Mouse (Mus musculus): ENCODE results near the gene Rsad1. TPM values are rescaled to one million over a fixed set of nuclear protein-coding genes. Genes with fewer than 3 reads are reported as not detected.

Rsad1 gene
- 1 to 10 TPM; 4.0 to 5.1 (median 4.4) TPM for total RNA-seq (2022)

- peak; percentile 93 to 94 for DNase-seq (ENCODE audit: low spot score in 2 of 2)
Observed at GRCm38 (mm10) chr11:94548888-94549690, at the start of gene Rsad1. Gene Rsad1, minus strand, starts transcription at chr11:94549255.

DNA sequence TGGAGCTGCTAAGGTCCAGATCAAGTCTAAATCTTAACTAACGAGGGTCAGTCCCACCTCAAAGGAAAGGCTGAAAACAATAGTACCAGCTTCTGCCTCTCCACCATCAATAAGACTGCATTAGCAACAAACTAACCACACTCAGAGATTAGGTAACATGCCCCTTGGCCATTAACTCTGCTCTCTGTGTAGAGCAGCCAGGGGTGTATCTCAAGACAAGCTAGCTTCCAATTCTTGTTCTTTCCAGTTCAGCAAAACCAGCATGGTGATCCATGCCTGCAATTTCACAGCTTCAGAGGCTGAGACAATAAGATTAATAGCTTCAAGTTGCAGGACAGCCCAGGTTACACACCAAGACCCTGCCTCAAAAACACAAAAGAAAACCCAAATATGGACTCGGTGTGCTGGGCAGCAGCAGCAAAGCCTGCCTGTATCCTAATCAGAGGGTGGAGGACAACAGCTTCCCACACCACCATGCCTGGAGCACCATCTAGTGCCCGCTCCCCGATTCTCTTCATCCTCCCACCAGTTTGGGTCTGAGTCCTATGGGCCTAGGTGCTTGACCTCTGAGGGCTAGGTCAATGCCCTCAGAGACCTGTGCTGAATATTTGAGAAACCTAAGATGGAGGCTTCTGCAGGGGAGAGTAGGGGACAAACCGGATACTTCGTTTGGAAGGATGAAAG, 49.5 kb upstream of the Rsad1 start:
- no peak for DNase-seq (ENCODE audit: low spot score in 2 of 2)

DNA sequence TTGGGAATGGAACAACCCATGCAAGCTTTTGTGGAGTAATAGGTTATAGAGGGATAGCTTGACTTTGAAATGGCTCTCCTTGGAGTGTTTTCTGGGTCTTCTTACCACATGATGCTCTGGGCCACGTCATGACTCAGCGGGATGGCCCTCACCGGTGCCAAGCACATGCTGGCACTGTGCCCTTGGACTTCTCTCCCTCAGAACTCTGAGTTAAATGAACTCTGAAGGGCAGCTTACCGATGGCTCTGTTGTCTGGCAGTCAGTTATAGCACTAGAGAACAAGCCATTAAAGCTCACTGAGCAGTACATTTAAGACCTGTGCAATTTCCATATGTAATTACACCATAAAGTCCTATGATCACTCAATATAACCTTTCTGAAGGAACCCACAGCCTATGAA, 48.3 kb upstream of the Rsad1 start:
- DNase-seq (ENCODE audit: low spot score in 2 of 2): peak in 1 of 2 experiments; percentile 12

- DNase-seq (ENCODE audit: low spot score in 2 of 2): no peak
Observed at GRCm38 (mm10) chr11:94596311-94596852, 47.3 kb upstream of the Rsad1 start.

DNA sequence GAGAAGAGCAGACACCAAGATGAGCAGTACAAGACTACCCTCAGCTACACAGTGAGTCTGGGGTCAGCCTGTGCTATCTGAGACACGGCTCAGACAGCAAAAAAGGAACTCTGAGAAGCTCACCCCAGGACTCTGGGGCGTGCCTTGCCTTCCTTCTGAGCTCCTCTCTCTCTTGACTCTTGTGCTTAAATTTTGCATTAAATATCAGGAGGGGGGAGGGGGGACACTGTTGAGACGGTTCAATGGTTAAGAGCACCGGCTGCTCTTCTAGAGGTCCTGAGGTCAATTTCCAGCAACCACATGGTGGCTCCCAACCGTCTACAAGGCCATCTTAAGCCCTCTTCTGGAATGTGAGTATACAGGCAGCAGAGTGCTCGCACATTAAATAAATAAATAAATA, 38.5 kb upstream of the Rsad1 start:
- no peak for DNase-seq (ENCODE audit: low spot score in 2 of 2)

DNA sequence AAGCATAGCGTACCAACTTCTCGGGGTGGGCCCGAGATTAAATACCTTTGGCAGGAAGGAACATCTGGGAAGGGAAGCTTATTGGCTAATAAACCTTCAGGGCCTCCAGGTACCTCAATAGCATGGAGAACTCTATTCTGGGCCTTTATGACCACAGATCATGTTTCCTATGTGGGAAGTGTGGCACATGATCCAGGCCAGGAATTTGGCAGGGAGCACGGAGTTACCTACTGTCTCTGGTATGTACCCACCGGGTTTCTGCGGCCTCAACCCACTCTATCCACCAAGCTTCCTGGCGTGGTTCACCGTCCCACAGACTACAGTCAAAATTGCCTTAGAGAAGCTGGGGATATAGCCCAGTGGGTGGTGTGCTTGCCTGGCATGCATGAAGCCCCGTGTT, 36.0 kb upstream of the Rsad1 start:
- DNase-seq (ENCODE audit: low spot score in 2 of 2): no peak

- DNase-seq (ENCODE audit: low spot score in 2 of 2): no peak
Observed at GRCm38 (mm10) chr11:94580111-94580740, 31.2 kb upstream of the Rsad1 start.

- no peak for DNase-seq (ENCODE audit: low spot score in 2 of 2)
Observed at GRCm38 (mm10) chr11:94576361-94576760, 27.3 kb upstream of the Rsad1 start.

- no peak for DNase-seq (ENCODE audit: low spot score in 2 of 2)
Observed at GRCm38 (mm10) chr11:94575036-94575435, 26.0 kb upstream of the Rsad1 start.

GRCm38 (mm10) chr11:94574560-94574959, 25.5 kb upstream of the Rsad1 start:
- no peak for DNase-seq (ENCODE audit: low spot score in 2 of 2)

GRCm38 (mm10) chr11:94571850-94572249, 22.8 kb upstream of the Rsad1 start:
- no peak for DNase-seq (ENCODE audit: low spot score in 2 of 2)

DNA sequence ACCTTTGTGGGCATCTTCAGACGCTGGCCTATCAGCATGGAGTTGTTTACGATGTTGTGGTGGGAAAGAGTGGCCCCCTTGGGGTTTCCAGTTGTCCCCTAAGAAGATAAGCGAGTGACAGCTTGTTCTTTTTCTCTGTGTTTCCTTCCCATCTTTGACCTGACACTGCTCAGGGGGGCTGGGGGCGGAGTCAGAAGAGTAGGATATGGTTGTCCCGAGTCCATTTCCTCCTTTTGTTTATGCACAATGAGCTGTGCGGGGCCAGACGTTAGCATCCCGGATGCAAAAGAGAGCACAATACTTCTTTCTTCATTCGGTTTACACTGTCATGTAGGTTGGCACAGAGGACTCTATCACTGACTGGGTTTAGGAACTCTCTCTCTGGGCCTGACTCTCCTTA, 21.6 kb upstream of the Rsad1 start:
- DNase-seq (ENCODE audit: low spot score in 2 of 2): no peak

- DNase-seq (ENCODE audit: low spot score in 2 of 2): no peak
Observed at GRCm38 (mm10) chr11:94567326-94567725, 18.3 kb upstream of the Rsad1 start.

- no peak for DNase-seq (ENCODE audit: low spot score in 2 of 2)
Observed at GRCm38 (mm10) chr11:94566534-94566933, 17.5 kb upstream of the Rsad1 start.

DNA sequence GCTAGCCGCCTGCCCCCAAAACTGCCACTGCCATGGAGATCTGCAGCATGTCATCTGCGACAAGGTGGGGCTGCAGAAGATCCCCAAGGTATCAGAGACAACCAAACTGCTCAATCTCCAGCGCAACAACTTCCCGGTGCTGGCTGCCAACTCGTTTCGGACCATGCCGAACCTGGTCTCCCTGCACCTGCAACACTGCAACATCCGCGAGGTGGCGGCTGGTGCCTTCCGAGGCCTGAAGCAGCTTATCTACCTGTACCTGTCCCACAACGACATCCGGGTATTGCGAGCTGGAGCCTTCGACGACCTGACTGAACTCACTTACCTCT, 16.1 kb upstream of the Rsad1 start:
- no peak for DNase-seq (ENCODE audit: low spot score in 2 of 2)

DNA sequence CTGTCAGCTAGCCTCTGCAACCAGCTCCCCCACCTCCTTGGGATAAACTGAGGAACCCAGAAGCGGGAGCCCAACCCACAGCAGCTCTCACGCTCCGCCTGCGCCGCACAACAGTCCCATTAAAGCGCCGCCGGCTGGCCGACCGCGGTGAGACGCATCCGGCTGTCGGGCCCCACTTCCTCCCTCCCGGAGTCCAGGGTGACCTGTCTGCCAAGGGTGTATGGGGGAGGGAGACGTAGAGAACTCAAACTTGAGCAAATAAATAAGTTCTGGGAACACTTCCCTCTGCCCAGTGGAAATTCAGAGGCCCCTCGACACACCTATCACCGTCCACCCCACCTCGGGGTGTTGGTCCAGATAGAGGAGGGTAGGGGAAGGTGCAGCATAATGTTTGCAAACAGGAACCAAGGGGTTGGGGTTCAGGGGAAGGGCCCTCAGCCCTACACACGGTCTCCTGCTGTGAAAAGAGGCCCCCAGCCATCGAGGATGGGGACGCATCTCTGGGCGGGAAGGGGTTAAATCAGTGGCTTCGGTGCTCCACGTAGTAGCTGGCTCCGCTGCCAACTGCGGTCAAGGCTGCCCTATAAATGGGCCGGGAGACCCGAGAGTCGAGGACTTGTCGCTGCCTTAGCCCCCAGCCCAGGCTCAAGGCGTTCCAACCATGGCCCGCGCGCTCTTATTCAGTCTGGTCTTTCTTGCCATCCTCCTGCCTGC, 15.5 kb upstream of the Rsad1 start, which contains the start of gene Chad:
Chad (plus strand) TSS at position 611 of the 714 bp plus-strand sequence.
- DNase-seq (ENCODE audit: low spot score in 2 of 2): no peak

DNA sequence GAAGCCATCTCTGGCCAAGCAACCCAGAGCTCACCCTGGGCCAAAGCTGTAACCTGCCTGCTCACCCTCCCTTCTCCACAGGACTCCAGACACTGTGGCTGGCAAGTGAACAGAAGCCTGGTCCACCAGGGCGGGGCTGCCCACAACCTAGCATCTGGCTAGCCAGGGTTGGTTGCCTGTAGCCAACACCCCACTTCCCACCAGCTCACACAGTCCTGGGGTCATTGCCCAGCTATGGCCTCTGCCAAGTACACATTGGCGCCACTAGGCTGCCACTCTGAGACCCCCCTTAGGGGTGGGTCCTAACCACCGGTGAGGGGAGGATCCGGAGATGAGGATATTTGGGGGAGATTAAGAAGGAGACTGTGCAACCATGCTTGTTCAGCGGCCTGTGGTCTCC, 14.8 kb upstream of the Rsad1 start:
- no peak for DNase-seq (ENCODE audit: low spot score in 2 of 2)

- no peak for DNase-seq (ENCODE audit: low spot score in 2 of 2)
Observed at GRCm38 (mm10) chr11:94563383-94563782, 14.3 kb upstream of the Rsad1 start.

DNA sequence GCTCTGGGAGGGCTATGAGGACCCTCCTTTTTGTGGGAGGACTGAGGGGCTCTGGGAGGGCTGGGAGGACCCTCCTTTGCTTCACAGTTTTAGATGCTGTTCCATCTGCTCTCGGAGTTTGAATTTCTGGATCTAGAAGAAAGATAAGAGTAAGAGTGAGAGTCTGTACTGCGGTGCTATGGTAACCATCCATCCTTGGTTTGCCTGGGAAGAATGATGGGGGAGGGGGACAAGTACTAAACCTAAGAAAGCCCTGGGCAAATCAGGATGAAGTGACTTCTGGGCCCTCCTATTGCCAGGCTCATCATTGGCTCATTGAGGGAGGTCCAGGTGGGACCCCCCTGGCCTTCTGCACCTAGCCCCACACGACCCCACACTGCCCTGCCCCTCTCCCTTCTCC, 9.2 kb upstream of the Rsad1 start:
- DNase-seq (ENCODE audit: low spot score in 2 of 2): no peak

DNA sequence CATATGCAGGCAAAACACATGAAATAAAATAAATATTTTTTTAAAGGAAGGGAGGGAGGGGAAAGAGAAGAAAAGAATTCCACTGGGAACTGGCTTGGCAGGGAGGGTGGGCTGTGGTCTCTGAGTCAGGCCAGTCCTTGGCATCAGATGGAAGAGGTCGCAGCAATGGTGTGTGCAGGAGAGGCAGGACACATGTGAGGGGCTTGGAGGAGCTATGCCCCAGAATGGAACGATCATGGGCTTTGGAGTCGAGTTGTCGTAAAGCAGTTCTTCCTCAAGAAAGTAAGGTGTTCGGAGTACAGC, 1.3 kb upstream of the Rsad1 start:
- DNase-seq (ENCODE audit: low spot score in 2 of 2): no peak

- no peak for DNase-seq (ENCODE audit: low spot score in 2 of 2)
Observed at GRCm38 (mm10) chr11:94549691-94550441, 811 bp upstream of the Rsad1 start.
